Mouse (Mus musculus): ENCODE measurements around the gene Safb2. TPM values are rescaled to one million over a fixed set of nuclear protein-coding genes. Genes with fewer than 3 reads are reported as not detected.

Safb2 gene
- polyA plus RNA-seq, 1 experiment = 164 TPM

GRCm38 (mm10) chr17:56566293-56566692 lies 18.1 kb downstream of the Safb2 start:
- TF ChIP-seq CTCF (IDR thresholded peaks at IDR 0.05; ENCODE audit: low read depth, low read length) (no peak), POLR2A (IDR thresholded peaks at IDR 0.05; ENCODE audit: borderline replicate concordance, low read depth, low read length) (no peak)
- Histone ChIP-seq H3K4me3 (ENCODE audit: insufficient read depth, low read length) (no peak overlapping the region), H3K4me1 (ENCODE audit: control insufficient read depth, insufficient read depth, low read length) (no peaks in the 10 kb centered on the region), H3K27ac (ENCODE audit: insufficient read depth, low read depth, low read length) (no peak overlapping the region)

GRCm38 (mm10) chr17:56561866-56562265 lies 22.5 kb downstream of the Safb2 start:
- H3K4me1 ChIP-seq (ENCODE audit: control insufficient read depth, insufficient read depth, low read length) = no peaks in the 10 kb centered on the region
- H3K27ac ChIP-seq (ENCODE audit: insufficient read depth, low read depth, low read length) = no peak overlapping the region
- TF ChIP-seq CTCF (IDR thresholded peaks at IDR 0.05; ENCODE audit: low read depth, low read length) (no peak), POLR2A (IDR thresholded peaks at IDR 0.05; ENCODE audit: borderline replicate concordance, low read depth, low read length) (no peak)
- H3K4me3 ChIP-seq (ENCODE audit: insufficient read depth, low read length) = no peak overlapping the region

GRCm38 (mm10) chr17:56560131-56560530 lies 24.3 kb downstream of the Safb2 start:
- no peak overlapping the region for H3K27ac ChIP-seq (ENCODE audit: insufficient read depth, low read depth, low read length)
- H3K4me1 ChIP-seq (ENCODE audit: control insufficient read depth, insufficient read depth, low read length) = no peaks in the 10 kb centered on the region
- no peak for TF ChIP-seq CTCF (IDR thresholded peaks at IDR 0.05; ENCODE audit: low read depth, low read length)
- no peak for TF ChIP-seq POLR2A (IDR thresholded peaks at IDR 0.05; ENCODE audit: borderline replicate concordance, low read depth, low read length)
- H3K4me3 ChIP-seq (ENCODE audit: insufficient read depth, low read length) = no peak overlapping the region

GRCm38 (mm10) chr17:56559386-56559785 lies 25.0 kb downstream of the Safb2 start:
- H3K27ac ChIP-seq (ENCODE audit: insufficient read depth, low read depth, low read length) = no peak overlapping the region
- H3K4me3 ChIP-seq (ENCODE audit: insufficient read depth, low read length) = no peak overlapping the region
- H3K4me1 ChIP-seq (ENCODE audit: control insufficient read depth, insufficient read depth, low read length) = no peaks in the 10 kb centered on the region
- no peak for TF ChIP-seq POLR2A (IDR thresholded peaks at IDR 0.05; ENCODE audit: borderline replicate concordance, low read depth, low read length)
- TF ChIP-seq CTCF (IDR thresholded peaks at IDR 0.05; ENCODE audit: low read depth, low read length) = no peak

GRCm38 (mm10) chr17:56558448-56558847 lies 25.9 kb downstream of the Safb2 start:
- Histone ChIP-seq H3K4me1 (ENCODE audit: control insufficient read depth, insufficient read depth, low read length) (no peaks in the 10 kb centered on the region), H3K4me3 (ENCODE audit: insufficient read depth, low read length) (no peak overlapping the region), H3K27ac (ENCODE audit: insufficient read depth, low read depth, low read length) (no peak overlapping the region)
- TF ChIP-seq POLR2A (IDR thresholded peaks at IDR 0.05; ENCODE audit: borderline replicate concordance, low read depth, low read length) (no peak), CTCF (IDR thresholded peaks at IDR 0.05; ENCODE audit: low read depth, low read length) (peak; percentile 86)

- 0 out of 2 replicates have a peak, but pooled peaks cover 2% of the 10 kb centered on the region for H3K4me1 ChIP-seq (ENCODE audit: control insufficient read depth, insufficient read depth, low read length)
- TF ChIP-seq CTCF (IDR thresholded peaks at IDR 0.05; ENCODE audit: low read depth, low read length) (no peak), POLR2A (IDR thresholded peaks at IDR 0.05; ENCODE audit: borderline replicate concordance, low read depth, low read length) (no peak)
- H3K27ac ChIP-seq (ENCODE audit: insufficient read depth, low read depth, low read length) = no peak within 1 kb of the TSS
- H3K4me3 ChIP-seq (ENCODE audit: insufficient read depth, low read length) = no peak within 1 kb of the TSS
Measured at GRCm38 (mm10) chr17:56554122-56554551, 30.2 kb downstream of the Safb2 start, which contains the start of gene Gm20219. Gm20219 (minus strand) TSS chr17:56554387.

GRCm38 (mm10) chr17:56552781-56553363 lies 31.5 kb downstream of the Safb2 start:
- TF ChIP-seq CTCF (IDR thresholded peaks at IDR 0.05; ENCODE audit: low read depth, low read length) (peak; percentile 98), POLR2A (IDR thresholded peaks at IDR 0.05; ENCODE audit: borderline replicate concordance, low read depth, low read length) (no peak)
- no peak overlapping the region for H3K4me3 ChIP-seq (ENCODE audit: insufficient read depth, low read length)
- 0 out of 2 replicates have a peak, but pooled peaks cover 2% of the 10 kb centered on the region for H3K4me1 ChIP-seq (ENCODE audit: control insufficient read depth, insufficient read depth, low read length)
- H3K27ac ChIP-seq (ENCODE audit: insufficient read depth, low read depth, low read length) = no peak overlapping the region

- Histone ChIP-seq H3K4me1 (ENCODE audit: control insufficient read depth, insufficient read depth, low read length) (0 out of 2 replicates have a peak, but pooled peaks cover 2% of the 10 kb centered on the region), H3K4me3 (ENCODE audit: insufficient read depth, low read length) (no peak overlapping the region), H3K27ac (ENCODE audit: insufficient read depth, low read depth, low read length) (no peak overlapping the region)
- TF ChIP-seq POLR2A (IDR thresholded peaks at IDR 0.05; ENCODE audit: borderline replicate concordance, low read depth, low read length) (no peak), CTCF (IDR thresholded peaks at IDR 0.05; ENCODE audit: low read depth, low read length) (no peak)
Measured at GRCm38 (mm10) chr17:56551841-56552581, 32.4 kb downstream of the Safb2 start.

GRCm38 (mm10) chr17:56550784-56551475 lies 33.5 kb downstream of the Safb2 start:
- no peak overlapping the region for H3K27ac ChIP-seq (ENCODE audit: insufficient read depth, low read depth, low read length)
- 0 out of 2 replicates have a peak, but pooled peaks cover 2% of the 10 kb centered on the region for H3K4me1 ChIP-seq (ENCODE audit: control insufficient read depth, insufficient read depth, low read length)
- no peak overlapping the region for H3K4me3 ChIP-seq (ENCODE audit: insufficient read depth, low read length)
- TF ChIP-seq CTCF (IDR thresholded peaks at IDR 0.05; ENCODE audit: low read depth, low read length) = no peak
- TF ChIP-seq POLR2A (IDR thresholded peaks at IDR 0.05; ENCODE audit: borderline replicate concordance, low read depth, low read length) = no peak
